26 mouse cellular contexts compared by ENCODE assay signal in genomic region chr5:134260001-134260636, GRCm38 (mm10). TPM values are rescaled to one million over a fixed set of nuclear protein-coding genes. Genes with fewer than 3 reads are reported as not detected.
A peak's percentile ranks its signal among the peaks of the same experiment; 100 is the strongest.
DNase-seq lines count a peak whose midpoint lies in the region; ATAC-seq and TF ChIP-seq lines count a peak whose summit lies in the region.
"Had no signal": no experiment of that assay in that cellular context is flagged by ENCODE, and none has a peak within 500 bp of the region (broad histone marks: within the 10 kb centered on the region; RNA-seq: fewer than 3 reads in every experiment).

No protein-coding gene starts in this region.

- H3K4me1 ChIP-seq in midbrain, embryonic 11.5 days (ENCODE audit: control insufficient read depth, insufficient read depth, low read length): no peaks in the 10 kb centered on the region
- H3K4me1 ChIP-seq in midbrain, embryonic 15.5 days: no peaks in the 10 kb centered on the region
- H3K4me1 ChIP-seq in kidney, adult 2 months (ENCODE audit: control insufficient read depth, insufficient read depth, low read length): no peaks in the 10 kb centered on the region
- H3K4me1 ChIP-seq: embryonic facial prominence, embryonic 12.5 days; hindbrain, embryonic 13.5 days; limb, embryonic 12.5 days; lung, embryonic 15.5 days; midbrain, embryonic 10.5 days; neural tube, embryonic 13.5 days had no signal

- peak; percentile 40 for DNase-seq in cerebellum, adult 11-12 months
- DNase-seq in cerebellum, postnatal 4 days (ENCODE audit: low spot score in 2 of 2): no peak
- peak; percentile 81 for DNase-seq in midbrain, embryonic 11.5 days (ENCODE audit: low spot score, missing footprints)
- DNase-seq in cerebellum, adult 9-10 months: peak; percentile 35
- DNase-seq in kidney, adult 11 months: no peak
- no peak for DNase-seq in kidney, adult 2 months
- DNase-seq: adrenal gland, adult 8-10 months; embryo, embryonic 11 days; gastrocnemius, postnatal 25 days; heart, adult 18-20 months; heart, postnatal 4 days; kidney, adult 18-20 months; kidney, postnatal 36 days; thymus, postnatal 36 days had no signal

- no peak for TF ChIP-seq CTCF in kidney, adult 2 months (conservative IDR thresholded peaks at IDR 0.05; ENCODE audit: insufficient read depth, insufficient read length, low read depth, low read length)

- H3K9ac ChIP-seq in midbrain, embryonic 11.5 days (ENCODE audit: low read length): no peak overlapping the region
- H3K9ac ChIP-seq in midbrain, embryonic 15.5 days: no peak overlapping the region
- H3K9ac ChIP-seq: embryonic facial prominence, embryonic 12.5 days; hindbrain, embryonic 13.5 days; limb, embryonic 12.5 days; lung, embryonic 15.5 days; neural tube, embryonic 13.5 days had no signal

- no peaks in the 10 kb centered on the region for H3K9me3 ChIP-seq in midbrain, embryonic 11.5 days (ENCODE audit: control insufficient read depth, low read length)
- H3K9me3 ChIP-seq in midbrain, embryonic 15.5 days: no peaks in the 10 kb centered on the region
- H3K9me3 ChIP-seq: embryonic facial prominence, embryonic 12.5 days; hindbrain, embryonic 13.5 days; limb, embryonic 12.5 days; lung, embryonic 15.5 days; midbrain, embryonic 10.5 days; neural tube, embryonic 13.5 days had no signal

- peaks cover 65% of the 10 kb centered on the region for H3K36me3 ChIP-seq in midbrain, embryonic 11.5 days (ENCODE audit: control insufficient read depth, insufficient read depth, low read length)
- H3K36me3 ChIP-seq in midbrain, embryonic 15.5 days (replicated peaks): peaks cover 85% of the 10 kb centered on the region
- peaks cover 11% of the 10 kb centered on the region for H3K36me3 ChIP-seq in kidney, adult 2 months (ENCODE audit: control insufficient read depth, insufficient read depth, low read length)

- no peak for TF ChIP-seq POLR2A in kidney, adult 2 months (IDR thresholded peaks at IDR 0.05; ENCODE audit: low read depth, low read length)

- WGBS in midbrain, embryonic 11.5 days: 94% methylated on average over 9 of the region's 9 CpGs
- WGBS in midbrain, embryonic 15.5 days: 90% methylated on average over 9 of the region's 9 CpGs
- WGBS in kidney, adult 2 months: 85% methylated on average over 9 of the region's 9 CpGs

- ATAC-seq in midbrain, embryonic 11.5 days (ENCODE audit: low FRiP score): no peak
- no peak for ATAC-seq in midbrain, embryonic 15.5 days (replicated peaks)
- ATAC-seq: activated CD4-positive, CD25-positive, alpha-beta regulatory T cell, adult 4 months; forebrain, embryonic 14.5 days had no signal

- no peak overlapping the region for H3K27ac ChIP-seq in midbrain, embryonic 11.5 days (ENCODE audit: low read depth, low read length)
- H3K27ac ChIP-seq in midbrain, embryonic 15.5 days: no peak overlapping the region
- no peak overlapping the region for H3K27ac ChIP-seq in kidney, adult 2 months (ENCODE audit: insufficient read depth, low read depth, low read length)
- H3K27ac ChIP-seq: embryonic facial prominence, embryonic 12.5 days; hindbrain, embryonic 13.5 days; layer of hippocampus, adult 2 months; left cerebral cortex, adult 2 months; limb, embryonic 12.5 days; lung, embryonic 15.5 days; midbrain, embryonic 10.5 days; neural tube, embryonic 13.5 days had no signal

- H3K27me3 ChIP-seq in midbrain, embryonic 11.5 days (ENCODE audit: control insufficient read depth, insufficient read depth, low read length): no peaks in the 10 kb centered on the region
- H3K27me3 ChIP-seq in midbrain, embryonic 15.5 days (replicated peaks): no peaks in the 10 kb centered on the region
- H3K27me3 ChIP-seq in kidney, adult 2 months (replicated peaks; ENCODE audit: control insufficient read depth, insufficient read depth, low read length): no peaks in the 10 kb centered on the region
- H3K27me3 ChIP-seq: embryonic facial prominence, embryonic 12.5 days; hindbrain, embryonic 13.5 days; limb, embryonic 12.5 days; lung, embryonic 15.5 days; neural tube, embryonic 13.5 days had no signal

- H3K4me3 ChIP-seq in midbrain, embryonic 11.5 days (ENCODE audit: low read depth, low read length): no peak overlapping the region
- H3K4me3 ChIP-seq in midbrain, embryonic 15.5 days: no peak overlapping the region
- H3K4me3 ChIP-seq in kidney, adult 2 months (ENCODE audit: insufficient read depth, low read depth, low read length): no peak overlapping the region
- H3K4me3 ChIP-seq: embryonic facial prominence, embryonic 12.5 days; hindbrain, embryonic 13.5 days; layer of hippocampus, adult 2 months; left cerebral cortex, adult 2 months; limb, embryonic 12.5 days; lung, embryonic 15.5 days; midbrain, embryonic 10.5 days; neural tube, embryonic 13.5 days had no signal

- H3K4me2 ChIP-seq in midbrain, embryonic 11.5 days: no peak overlapping the region
- no peak overlapping the region for H3K4me2 ChIP-seq in midbrain, embryonic 15.5 days
- H3K4me2 ChIP-seq: embryonic facial prominence, embryonic 12.5 days; heart, embryonic 11.5 days; hindbrain, embryonic 13.5 days; limb, embryonic 12.5 days; lung, embryonic 15.5 days; neural tube, embryonic 13.5 days had no signal

RNA-seq across cellular contexts. Expression of gene Ncf1, which starts 30.7 kb away (rescaled TPM):
- 2.0 and 3.1 TPM in 2 replicates for polyA plus RNA-seq in midbrain, embryonic 11.5 days (2014; fragmentation: Nextera tagmentation; extraction: Ambion mirVana)
- polyA plus RNA-seq in midbrain, embryonic 15.5 days (2015; fragmentation: Nextera tagmentation; extraction: Ambion mirVana): 3.3 and 3.4 TPM in 2 replicates
- 2.6 and 6.7 TPM in 2 replicates for polyA plus RNA-seq in kidney, adult 2 months (2012; rRNA removed)

RNA-seq across cellular contexts. Expression of gene Gtf2i, which starts 54.4 kb away (rescaled TPM):
- polyA plus RNA-seq in midbrain, embryonic 11.5 days (2014; fragmentation: Nextera tagmentation; extraction: Ambion mirVana): 179 and 190 TPM in 2 replicates
- 142 and 149 TPM in 2 replicates for polyA plus RNA-seq in midbrain, embryonic 15.5 days (2015; fragmentation: Nextera tagmentation; extraction: Ambion mirVana)
- 86.4 and 103 TPM in 2 replicates for polyA plus RNA-seq in kidney, adult 2 months (2012; rRNA removed)

Comparison
In these comparisons a context has a peak if more than half of its experiments do, and no peak if none do; other contexts are left out.
1. DNase-seq: peak in cerebellum, adult 11-12 months (single experiment), midbrain, embryonic 11.5 days (single experiment) and cerebellum, adult 9-10 months (single experiment); none in cerebellum, postnatal 4 days (0 of 2), kidney, adult 11 months (single experiment) and kidney, adult 2 months (single experiment).